Mouse (Mus musculus) spleen, adult 12 weeks (tissue): ENCODE data around the gene D2hgdh.

Experiments used
- DNase-seq: peaks from one replicate; pipeline ENCODE4 v3.0.0; 2022; ENCODE audit warnings: low spot score

D2hgdh gene

DNA sequence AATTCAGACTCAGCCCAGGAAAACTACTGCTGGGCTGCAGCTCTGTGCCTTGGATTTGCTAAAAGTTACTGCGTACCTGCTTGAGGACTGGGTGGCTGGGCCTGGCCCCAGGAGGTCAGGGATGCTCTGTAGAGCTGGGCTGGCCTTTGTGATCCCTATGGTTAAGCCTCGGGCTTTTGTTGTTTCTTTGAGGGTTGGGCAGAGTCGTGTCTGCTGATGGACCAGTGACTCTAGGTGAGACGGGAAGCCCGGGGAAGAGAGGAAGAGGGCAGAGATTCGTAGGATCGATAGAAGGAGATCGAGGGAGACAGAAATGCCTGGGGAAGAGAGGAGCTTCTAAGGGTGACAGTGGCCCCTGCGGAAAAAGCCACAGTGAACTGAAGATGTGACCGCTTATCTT, at the start of gene D2hgdh:
Gene D2hgdh, plus strand, starts transcription at position 301 of the 400 bp plus-strand sequence.
- no peak for DNase-seq

DNA sequence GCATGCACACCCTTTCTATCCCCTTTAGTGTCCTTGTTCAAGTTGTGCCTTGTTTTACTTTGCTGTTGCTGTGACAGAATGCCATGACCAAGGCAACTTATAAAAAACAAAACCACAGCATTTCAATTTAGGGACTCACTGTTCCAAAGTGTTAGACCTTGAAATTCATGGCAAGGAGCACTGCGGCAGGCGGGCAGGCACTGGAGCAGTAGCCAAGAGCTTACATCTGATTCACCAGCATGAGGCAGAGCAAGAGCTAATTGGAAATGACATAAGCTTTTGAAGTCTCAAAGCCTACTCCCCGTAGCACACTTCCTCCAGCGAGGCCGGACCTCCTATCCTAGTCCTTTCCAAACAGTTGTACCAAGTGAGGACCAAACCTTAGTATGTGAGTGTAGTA, 48.0 kb upstream of the D2hgdh start:
- no peak for DNase-seq

DNA sequence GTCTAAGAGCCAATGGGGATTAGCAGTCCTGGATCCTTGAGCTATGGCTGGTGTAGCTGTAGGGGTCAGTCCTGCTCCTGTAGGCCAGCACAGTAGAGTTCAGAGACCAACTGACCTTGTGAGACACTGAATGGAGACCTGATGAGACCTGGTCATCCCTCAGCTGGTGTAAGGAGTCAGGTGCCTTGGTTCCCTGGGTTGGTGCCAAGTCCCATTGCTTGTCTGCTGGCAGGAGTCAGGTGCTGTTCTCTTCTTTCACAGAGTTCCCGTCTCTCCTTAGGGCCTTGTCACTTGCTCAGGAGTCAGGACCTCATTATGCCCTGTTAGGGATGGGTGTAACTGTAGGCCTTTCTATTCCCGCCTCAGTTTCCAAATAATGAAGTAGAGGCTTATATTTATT, 37.8 kb upstream of the D2hgdh start:
- no peak for DNase-seq

DNA sequence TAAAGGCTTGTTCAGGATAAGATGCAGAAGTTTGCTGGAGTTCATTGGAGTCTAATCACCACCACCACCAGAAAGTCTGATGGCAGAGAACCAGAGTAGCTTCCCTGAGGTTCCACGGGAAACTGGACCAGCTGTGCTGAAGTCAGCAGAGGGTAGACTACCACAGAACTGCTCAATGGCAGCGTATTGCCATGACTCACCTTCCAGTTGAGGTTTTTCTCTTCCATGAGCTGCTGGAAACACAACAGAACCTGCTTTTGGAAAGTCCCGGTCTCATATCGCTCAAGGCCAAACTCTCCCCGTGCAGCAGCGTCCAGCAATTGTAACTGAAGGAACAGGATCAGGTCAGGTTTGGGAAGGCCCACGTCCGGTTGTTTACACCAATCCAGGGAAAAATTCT, 30.2 kb upstream of the D2hgdh start:
- DNase-seq = no peak

DNA sequence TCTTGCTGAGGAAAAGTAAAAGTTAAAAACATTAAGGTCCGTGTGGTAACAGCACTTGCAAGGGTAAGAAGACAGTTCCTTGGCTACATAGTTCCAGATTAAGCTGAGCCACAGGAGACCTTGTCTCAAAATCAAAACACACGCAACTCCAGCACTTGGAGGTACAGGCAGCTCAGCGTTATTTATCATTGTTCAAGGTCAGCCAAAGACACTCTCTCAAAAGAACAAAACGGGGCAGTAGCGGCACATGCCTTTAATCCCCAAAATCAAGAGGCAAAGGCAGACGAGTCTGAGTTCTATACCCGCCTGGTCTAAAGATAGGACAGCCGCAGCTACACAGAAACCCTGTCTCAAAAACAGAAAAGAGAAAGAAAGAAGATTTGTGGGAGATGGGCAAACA, 28.8 kb upstream of the D2hgdh start:
- no peak for DNase-seq

DNA sequence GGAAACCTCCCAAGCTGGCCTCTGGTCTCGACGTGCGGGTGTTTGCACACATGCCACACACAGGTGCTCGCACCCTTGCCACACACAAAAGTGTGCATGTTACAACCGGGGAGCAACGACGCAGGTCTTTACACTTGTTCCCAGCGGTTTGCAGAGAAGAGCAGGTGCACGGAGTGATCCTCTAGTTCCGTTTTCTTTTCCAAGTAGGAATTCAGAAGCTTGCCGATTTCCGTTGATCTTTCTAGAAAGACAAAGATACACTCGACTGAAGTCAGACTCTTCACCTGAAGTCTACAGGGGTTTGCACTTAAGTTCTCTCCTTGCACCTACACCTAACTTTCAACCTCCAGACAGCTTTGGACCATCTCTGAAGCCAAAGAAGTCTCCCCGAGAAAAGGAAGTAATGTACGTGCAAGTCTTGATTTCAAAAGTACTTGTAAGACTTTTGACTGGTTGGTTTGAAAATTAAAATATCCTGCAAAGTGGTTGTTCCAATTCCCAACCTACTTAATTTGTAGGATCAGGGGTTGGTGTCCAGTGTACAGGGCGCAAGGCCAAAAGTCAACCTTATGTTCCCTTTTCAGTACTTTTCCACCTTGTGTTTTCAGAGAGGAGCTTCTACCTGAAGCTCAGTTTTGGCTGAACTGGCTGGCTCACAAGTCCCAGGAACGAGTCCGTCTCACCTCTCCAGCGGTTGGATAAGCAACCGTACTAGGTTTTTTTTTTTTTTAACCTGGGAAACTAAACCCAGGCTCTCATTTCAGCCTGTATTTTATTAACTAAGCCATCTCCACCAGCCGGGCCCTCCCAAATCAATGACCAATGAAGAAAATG, 23.8 kb upstream of the D2hgdh start:
- no peak for DNase-seq

DNA sequence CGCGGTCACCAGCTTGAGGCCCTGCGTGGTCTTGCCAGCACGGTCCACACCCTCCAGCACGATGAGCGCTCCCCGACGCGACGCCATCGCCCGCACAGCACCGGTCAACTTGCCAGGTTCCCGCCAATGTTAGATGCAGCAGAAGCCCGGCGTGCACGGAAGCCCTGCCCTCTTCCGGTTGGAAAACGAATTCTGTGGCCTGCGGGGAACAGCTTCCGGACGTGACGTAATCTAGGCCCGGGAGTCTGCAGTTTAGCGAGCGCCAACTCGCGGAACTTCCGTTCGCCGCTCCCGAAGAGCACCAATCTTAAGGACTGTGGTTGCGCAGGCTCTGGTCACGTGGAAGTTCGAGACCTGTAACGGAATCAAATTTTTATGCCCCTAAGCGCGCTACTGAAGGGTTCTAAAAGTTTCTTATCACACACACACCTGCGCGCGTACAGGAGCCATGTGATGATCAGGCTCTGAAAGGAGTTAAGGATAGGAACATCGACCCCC, 22.9 kb upstream of the D2hgdh start, which contains the start of gene Dtymk:
Gene Dtymk, minus strand, starts transcription at position 194 of the 498 bp plus-strand sequence.
- DNase-seq = peak; percentile 85

DNA sequence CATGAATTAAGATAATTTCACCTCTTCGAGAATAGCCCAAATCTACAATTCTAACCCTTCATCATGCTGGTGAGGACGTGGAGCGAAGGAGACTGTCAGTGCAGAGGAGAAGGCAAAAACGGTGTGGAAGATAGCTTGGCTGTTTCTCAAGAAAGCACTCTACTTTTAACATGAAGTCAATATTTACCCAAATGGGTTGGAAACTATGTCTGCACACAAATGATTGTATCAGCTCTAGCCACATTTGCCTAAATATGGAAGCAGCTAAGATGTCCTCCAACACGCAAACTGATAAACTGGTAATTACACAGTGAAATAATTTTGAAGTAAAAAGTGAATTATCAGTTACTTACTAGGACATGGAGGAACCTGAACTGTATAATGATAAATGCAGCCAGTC, 21.9 kb upstream of the D2hgdh start:
- no peak for DNase-seq

DNA sequence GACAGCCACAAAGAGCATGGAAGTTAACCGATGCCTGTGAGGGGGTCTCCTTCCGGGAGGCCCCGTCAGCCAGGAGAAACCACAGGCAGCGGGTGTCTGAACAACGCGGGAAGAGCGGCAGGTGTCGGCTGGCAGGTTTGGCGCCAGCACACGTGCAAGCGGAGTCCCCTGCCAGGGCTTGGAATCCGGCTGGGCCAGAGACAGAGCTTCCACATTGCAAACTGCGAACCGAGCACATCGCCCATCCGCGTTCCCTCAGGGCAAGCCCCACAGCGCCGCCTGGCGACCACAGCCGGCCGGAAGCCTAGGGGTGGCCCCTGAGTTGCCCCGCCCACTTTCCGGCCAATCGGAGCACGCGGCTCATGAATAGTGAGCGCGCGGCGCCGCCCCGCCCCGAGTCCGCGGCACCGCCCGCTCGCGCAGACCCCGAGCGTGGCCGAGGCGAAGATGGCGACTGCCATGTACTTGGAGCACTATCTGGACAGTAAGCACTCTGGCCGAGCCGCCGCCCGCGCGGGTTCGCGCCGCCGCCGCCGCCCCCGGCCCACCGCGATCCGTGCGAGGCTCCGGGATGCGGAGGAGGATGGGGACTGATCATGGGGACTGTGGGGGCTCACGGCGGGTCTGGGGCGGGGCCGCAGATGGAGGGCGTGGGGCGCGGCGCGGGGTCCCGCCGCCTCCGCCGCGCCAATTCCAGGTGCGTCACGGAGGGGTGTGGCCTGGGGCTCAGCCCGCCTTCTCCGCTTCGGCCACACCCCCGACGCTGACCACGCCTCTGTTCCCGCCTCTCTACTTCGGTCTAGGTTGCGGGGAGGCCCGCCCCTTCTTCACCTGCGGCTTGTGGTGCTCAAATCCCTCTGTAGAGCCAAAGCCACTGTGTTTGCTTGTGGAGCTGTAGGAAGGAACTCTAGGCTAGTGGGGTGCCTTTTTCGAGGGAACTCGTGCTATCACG, 20.9 kb upstream of the D2hgdh start, which contains the start of gene Ing5:
Gene Ing5, plus strand, starts transcription at position 410 of the 952 bp plus-strand sequence.
- peak; percentile 100 for DNase-seq

DNA sequence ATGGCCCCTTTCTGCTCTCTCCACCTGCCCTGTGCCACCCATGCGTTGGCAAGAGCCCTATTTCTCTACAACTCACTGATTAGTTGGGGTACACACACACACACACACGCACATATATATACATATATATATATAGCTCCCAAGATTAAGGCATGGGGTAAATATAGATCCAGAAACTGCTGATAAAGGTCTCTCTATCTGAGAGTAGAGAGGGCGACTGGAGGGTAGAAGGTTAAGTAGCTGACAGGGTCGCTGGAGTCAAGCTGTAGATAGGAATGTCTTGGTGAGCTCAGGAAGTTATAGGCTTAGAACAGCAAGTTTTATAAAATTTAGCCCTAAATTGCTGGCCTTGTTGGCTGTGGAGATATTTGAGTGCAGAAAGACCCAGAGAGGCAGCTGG, 19.9 kb upstream of the D2hgdh start:
- DNase-seq = no peak

DNA sequence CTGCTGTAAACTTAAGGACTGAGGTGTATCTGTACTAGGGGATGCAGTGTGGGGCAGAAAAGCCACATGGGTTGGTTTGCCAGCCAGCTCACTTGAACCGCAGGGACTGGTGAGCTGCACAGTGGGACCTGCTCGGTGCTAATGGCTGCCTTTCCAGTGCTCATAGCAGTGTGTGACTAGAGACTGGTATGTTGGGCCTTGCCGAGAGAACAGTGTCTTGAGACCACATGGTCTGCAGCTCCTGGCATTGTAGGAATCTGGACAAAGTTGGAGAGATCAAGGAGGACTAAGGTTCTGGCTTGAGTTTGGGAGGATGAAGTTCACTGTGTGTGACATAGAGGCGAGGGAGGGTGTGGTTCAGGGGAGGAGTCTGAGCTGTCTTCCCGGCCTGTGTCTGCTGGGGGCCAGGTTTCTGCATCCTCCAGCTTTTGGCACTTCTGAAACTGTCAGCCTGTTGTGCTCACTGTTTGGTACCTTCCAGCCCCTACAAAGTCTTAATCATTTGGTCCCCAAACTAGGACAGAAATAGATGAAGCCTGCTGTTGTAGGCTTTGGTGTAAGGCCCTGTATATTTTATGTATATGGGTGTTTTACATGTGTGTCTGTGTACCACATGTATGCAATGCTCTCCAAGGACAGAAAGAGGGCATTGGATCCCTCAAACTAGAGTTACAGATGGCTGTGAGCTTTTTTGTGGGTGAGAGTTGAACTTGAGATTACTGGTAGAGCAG, 19.3 kb upstream of the D2hgdh start:
- peak; percentile 40 for DNase-seq

DNA sequence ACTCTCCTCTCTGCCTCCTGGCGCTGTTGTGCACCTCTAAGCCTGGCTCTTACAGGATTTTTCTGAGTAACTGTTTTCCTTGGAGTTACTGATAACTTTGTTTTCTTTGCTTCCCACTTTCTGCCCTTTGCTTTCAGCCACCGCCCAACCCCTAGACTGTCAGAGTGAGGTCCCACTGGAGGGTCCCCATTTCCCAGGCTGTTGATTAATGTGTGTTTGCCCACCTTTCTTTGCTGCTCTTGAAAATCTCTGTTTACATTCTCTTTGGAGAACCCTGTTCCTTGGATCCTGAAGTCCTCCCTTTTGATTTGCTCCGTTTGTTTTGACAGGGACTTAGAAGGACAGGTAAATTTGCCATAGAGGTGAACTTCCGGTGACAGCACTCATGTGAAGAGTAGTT, 15.8 kb upstream of the D2hgdh start:
- DNase-seq = no peak

DNA sequence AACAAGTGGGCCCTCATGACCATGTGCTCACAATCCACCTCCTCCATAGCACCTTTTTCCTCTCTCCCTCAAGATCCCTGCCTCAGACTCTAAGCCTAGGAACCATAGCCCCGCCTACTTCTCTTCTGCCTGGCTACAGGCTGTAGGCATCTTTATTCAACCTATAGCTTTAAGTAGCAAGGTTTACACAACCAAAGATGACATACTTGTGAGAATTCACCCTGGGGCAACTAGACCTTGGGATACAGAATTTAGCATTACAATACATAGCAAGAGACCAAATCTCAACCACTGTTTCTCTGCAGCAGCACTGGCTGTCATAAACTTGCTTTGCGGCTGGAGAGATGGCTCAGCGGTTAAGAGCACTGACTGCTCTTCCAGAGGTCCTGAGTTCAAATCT, 14.7 kb upstream of the D2hgdh start:
- no peak for DNase-seq

DNA sequence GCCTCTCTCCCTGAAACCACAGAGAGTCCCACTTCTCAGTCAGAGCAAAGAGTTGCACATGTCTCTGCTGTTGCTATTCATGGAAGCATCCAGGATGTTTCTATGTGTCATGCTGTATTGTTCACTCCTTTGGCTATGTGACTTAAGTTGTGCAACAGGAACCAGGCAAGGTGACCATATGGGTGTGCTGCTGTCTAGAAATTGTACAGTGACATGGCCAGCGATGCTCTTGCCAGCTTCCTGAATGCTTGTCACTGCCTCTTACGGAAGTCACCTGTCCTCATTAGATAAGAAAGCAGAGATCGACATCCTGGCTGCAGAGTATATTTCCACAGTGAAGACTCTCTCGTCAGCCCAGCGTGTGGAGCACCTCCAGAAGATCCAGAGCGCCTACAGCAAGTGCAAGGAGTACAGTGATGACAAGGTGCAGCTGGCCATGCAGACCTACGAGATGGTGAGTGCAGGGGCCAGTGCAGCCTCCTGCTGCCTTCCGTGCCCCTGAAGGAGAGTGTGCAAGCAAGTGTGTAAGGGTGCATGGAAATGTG, 13.1 kb upstream of the D2hgdh start:
- no peak for DNase-seq

DNA sequence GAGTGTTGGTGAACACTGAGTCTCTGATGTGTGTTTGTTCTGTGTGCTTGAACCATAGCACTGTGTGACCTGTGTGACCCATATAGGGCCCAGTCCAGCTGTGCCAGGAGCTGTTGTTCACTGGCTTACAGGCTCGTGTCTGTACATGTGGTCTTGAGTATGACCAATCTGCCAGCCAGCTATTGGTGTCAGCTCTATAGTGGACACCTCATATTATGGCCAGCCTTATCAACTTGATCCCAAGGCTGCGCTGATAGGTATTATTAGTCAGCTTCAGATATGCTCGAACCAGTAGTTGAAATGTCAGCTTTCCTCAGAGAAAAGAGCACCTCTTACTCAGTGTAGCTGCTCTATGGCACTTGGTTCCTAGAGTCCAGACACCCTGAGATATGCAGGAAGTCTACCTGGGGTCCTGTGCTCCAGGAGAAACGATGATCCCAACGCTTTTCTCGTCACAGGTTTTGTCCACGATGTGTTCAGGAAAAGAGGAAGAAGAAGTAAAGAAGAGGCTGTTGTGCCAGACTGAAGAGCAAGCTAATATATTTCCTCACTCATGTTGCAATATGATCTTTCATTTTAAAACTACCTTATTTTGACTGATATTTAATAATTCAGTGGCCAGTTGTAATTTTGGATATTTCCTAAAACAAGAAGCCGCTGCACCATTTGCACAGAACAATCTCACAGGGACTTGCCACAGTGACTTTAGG, 6.7 kb upstream of the D2hgdh start:
- no peak for DNase-seq

DNA sequence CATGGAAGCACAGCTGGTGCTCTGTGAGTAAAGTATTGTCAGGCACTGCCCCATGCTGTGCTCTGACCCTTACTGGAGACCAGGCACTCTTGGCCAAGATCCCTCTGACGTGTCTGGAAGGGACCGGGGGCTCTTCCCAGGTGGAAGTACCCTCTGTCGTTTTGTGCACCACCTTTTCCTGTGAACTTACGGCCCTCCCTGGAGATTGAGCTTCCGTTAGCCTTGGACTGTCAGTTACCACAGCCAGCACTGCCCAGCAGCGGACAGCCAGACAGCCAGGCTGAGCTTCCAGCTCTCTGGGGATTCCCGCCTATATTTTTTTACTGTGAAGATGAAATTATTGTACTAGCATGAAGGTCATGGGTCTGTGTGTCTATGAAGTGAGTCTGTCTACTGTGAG, 6.0 kb upstream of the D2hgdh start:
- no peak for DNase-seq

DNA sequence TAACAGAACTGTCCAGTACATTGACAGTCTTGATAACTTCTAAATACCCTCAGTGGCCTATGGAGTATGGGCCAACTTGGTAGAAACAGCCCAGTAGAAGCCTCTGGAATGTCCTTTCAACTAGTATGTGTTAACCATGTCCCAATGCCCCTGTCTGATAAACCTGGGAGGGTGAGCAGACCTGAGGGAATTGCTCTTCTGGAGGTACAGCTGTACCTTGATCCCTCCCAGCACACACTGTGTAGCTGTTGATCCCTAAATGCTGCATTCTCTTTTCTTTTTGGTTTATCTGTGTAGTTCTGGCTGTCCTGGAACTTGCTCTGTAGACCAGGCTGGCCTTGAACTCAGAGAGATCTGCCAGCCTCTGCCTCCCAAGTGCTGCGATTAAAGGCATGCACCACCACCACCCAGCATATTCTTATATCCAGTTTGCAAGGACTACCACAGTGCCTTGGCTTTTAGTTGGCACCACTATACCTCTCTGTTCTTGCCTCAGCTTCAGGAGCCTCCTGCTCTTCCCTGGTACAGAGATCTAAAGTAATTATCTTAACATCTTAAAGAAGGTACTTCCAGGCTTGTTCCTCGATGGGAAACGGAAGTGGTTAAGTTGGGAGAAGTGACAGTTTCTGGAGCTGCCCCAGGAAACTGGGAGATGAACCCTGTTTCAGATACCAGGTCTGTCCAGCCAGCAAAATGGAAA, 763 bp upstream of the D2hgdh start:
- no peak for DNase-seq

DNA sequence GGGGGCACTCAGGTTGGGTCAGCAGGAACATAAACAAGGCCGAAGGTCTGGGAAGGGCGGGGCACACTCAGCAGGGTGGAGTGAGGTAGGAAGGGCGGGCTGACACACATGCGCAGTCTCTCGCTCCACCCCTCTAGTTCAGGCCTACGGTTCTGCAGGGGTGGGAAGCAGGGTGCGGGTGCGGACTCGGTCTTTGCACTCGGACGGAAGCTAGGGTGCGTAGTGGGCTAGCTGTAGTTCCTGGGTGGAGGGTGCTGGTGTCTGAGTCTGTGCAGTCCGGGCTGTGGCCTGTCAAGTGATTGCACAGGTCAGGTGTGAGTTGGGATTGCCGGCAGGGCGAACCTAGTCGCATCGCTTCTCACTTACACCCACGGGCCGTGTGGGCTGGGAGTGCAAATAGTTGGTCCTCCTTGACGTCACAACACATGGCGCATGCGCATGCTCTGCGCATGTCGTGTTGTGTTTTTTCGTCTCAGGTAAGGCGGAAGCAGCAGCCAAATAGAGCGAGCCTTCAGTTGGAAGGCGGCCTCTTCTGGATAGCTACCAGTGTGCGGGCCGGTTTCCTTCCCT, 481 bp downstream of the D2hgdh start:
- DNase-seq = peak; percentile 91

DNA sequence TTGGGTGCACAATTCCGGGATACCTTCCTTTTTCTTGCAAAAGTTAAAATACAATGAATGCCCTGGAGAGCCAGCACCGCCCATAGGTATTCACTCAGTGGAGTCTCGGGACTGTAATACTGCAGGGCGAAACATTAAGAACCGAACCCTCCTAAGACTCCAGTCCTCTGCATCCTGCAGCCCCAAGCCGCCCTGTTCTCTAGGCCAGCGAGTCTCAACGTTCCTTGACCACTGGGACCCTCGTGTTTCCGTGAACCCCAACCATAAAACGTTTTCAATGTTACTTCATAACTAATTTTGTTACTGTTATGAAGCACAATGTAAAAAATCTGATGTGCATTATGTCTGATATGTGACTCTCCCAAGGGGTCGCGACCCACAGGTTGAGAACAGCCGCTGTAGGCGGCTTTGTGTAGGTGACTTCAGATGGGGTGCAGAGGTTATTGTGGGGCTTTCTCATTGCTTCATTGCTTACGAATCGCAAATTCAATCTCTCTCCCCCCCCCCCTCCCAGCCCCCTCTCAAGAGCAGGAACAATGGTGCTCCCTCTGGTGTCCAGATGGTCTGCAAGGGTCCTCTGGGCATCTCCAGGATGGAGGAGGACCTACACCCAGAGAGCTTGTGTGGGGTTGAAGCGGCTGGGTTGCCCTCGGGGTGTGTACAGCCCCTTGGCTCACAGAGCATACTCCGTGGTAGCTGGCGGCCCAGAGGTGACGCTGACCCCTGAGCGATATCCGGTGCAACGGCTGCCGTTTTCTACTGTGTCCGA, 1.2 kb downstream of the D2hgdh start:
- no peak for DNase-seq

DNA sequence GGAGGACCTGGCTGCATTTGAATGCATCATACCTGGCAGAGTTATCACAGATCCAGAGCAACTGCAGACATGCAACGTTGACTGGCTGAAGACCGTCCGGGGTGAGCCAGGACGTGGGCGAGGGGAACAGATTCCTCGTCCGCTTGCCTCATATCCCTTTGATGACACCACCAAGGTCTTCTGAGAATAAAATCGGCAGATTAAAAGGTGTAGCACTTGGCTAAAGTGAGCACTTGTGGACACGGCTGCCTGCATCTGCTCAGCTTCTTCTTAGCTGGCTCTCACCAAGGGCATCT, 1.8 kb downstream of the D2hgdh start:
- no peak for DNase-seq
